Mouse (Mus musculus): ENCODE data around the gene Ccdc58. TPM values are rescaled to one million over a fixed set of nuclear protein-coding genes. Genes with fewer than 3 reads are reported as not detected.
"Not testable (repeated sequence)": the region's sequence is repeated elsewhere in the genome, so short reads cannot be mapped to it uniquely, and the experiment has no call there.

Gene Ccdc58
- polyA plus RNA-seq (2012; rRNA removed) = 14.3 and 16.2 TPM in 2 replicates

GRCm38 (mm10) chr16:36071450-36072379, at the start of gene Ccdc58, which contains the start of gene Fam162a:
TSS of gene Ccdc58 (plus strand) at chr16:36071685.
TSS of gene Fam162a (minus strand) at chr16:36071594.
- DNase-seq (ENCODE audit: low read depth, low spot score) = peak; percentile 59
- WGBS = under 1% methylated on average over 81 of the region's 81 CpGs

DNA sequence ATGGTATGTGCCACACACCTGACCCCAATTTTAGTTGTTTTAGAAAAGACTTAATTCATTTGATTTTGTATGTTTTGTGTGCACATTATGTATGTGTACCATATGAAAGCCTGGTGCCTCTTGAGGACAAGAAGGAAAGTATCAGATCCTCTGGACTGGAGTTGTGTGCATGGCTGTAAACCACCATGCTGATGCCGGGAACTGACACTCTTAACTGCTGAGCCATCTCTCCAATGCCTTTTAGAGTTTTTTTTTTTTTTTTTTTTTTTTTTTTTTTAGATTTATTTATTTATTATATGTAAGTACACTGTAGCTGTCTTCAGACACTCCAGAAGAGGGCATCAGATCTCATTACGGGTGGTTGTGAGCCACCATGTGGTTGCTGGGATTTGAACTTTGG, 43.4 kb upstream of the Ccdc58 start:
- WGBS = 89% methylated on average over 1 of the region's 2 CpGs
- DNase-seq (ENCODE audit: low read depth, low spot score) = not testable (repeated sequence)

DNA sequence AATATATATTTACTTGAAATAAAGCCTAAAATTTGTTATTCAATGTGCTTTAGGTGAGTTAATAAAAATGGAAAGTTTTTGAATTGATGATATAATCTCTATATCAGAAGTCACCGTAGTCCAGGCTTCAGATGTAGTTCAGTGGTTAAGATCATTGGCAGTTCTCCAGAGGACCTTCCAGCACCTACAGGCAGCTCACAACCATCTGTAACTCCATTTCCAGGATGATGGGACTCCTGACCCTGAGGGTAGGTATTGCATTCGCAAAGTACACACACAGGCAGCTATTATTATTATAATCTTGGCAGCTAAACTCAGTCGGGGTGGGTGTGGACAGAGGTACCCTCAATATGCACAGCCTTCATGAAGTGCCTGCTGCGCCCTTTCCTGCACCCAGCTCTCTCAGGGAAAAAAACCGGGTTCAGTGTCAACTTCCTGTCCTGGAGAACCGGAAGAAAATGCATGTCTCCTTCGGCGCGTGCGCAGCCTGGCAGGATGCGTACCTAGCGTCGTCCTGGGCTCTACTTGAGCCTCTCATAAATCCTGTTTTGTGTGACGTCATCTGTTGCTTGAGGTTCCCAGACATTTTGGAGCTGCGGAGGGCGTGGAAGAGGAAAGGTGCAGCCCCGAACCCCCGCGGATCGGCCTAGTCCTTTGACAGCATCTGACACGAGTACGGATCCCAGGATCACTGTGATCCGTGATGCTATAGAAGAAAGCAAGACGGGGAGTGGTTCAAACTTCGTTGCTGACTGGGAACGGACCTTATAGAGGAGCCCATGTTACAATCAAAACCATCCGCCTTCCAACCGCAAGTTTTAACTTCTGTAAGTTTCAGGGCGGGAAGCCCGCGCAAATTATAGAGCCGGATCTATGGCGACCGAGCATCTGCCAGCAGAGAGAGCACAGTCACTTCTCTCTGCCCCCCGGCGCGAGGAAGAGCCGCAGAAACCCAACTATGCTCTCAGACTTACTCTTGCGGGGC, 30.6 kb upstream of the Ccdc58 start, which contains the start of gene Wdr5b:
Gene Wdr5b, plus strand, starts transcription at position 551 of the 985 bp plus-strand sequence.
- under 1% methylated on average over 39 of the region's 39 CpGs for WGBS
- peak; percentile 95 for DNase-seq (ENCODE audit: low read depth, low spot score)

DNA sequence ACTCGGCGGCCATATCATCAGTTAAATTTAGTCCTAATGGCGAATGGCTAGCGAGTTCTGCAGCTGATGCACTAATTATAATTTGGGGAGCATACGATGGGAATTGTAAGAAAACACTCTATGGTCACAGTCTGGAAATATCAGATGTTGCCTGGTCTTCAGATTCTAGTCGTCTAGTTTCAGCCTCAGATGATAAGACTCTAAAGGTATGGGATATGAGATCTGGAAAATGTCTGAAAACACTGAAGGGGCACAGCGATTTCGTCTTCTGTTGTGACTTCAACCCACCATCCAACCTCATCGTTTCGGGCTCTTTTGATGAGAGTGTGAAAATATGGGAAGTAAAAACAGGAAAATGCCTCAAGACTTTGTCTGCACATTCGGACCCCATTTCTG, 29.9 kb upstream of the Ccdc58 start:
- DNase-seq (ENCODE audit: low read depth, low spot score) = no peak
- 26% methylated on average over 11 of the region's 11 CpGs for WGBS

DNA sequence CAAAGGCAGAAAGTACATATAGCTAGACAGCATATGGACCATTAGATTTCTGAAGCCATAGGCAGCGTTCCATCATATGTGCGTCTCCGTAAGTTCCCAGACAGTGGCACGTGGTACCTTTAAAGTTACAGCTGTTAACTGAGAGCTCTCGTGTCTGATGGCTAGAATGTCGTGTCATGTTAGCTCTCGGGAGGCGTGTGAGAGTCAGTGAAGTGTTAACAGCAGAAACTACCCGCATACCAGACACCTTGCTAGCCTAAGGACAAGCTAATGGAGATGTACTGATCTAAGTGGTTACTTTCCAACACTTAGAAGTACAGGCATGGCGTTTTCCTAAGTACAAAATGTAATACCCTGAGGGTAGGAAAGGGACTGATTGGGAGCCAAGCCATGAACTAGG, 28.4 kb upstream of the Ccdc58 start:
- no peak for DNase-seq (ENCODE audit: low read depth, low spot score)
- 90% methylated on average over 10 of the region's 10 CpGs for WGBS

DNA sequence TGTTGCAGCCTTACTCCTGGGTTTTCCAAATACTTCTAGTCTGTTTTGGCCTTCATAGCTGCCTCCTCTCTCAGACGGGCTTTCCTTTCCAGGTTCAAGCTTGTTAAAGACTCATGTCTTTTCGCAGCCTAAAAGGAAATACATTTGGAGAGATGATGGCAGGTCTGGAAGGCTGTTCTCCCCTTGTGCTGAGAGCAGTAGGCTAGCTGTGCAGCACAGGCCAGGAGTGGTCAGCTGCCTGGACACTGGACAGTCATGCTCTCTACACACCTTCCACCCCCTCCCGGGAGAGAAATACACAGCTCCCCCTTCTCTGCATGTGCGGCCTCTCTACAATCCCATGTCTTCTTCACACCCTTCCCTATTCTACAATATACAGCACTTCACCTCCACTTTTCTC, 27.5 kb upstream of the Ccdc58 start:
- no peak for DNase-seq (ENCODE audit: low read depth, low spot score)
- WGBS = 83% methylated on average over 4 of the region's 4 CpGs

- WGBS = 93% methylated on average over 4 of the region's 4 CpGs
- DNase-seq (ENCODE audit: low read depth, low spot score) = no peak
These were observed 23.9 kb upstream of the Ccdc58 start for GRCm38 (mm10) chr16:36047538-36047937.

DNA sequence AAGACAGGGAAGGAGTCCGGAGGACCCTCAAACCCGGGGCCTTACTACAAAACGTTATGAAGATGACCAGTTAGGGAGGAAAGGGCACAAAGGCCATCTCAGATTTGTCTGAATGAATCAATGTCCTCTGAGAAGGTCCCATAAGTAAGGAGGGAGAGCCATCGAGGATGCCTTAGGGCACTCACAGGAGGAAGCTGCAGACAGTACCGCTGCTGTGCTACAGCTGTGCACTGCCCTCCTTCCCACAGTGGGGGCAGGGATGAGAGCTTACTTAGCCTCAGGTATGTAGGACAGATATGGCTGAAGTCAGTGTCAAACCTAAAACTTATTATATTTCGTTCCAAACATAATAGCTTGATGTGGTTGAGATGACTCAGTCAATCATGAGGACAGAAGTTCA, 20.0 kb upstream of the Ccdc58 start:
- no peak for DNase-seq (ENCODE audit: low read depth, low spot score)

DNA sequence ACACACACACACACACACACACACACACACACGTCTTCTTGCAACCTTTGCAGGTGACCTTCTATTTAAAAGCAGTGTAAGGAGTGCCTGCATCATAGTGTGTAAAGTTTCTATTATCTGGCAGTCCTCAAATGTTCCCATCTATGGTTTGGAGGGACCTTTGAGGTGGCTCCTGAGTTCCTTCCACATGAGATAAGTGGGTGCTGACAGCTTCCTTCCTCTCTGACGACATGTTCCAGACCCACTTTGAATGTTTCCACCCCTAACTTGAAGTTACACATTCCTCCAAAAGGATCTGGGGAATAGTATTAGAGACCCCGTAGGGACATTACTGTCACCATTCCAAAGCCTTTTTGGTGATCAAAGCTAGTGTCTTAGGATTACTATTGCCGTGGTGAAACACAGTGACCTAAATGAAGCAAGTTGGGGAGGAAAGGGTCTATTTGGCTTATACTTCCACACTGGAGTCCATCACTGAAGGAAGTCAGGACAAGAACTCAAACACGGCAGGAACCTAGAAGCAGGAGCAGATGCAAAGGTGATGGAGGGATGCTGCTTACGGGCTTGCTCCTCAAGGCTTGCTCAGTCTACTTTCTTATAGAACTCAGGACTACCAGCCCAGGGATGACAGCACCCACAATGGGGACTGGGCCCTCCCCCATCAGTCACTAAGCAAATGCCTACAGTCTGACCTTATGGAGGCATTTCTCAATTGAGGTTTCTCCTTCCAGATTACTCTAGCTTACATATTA, 17.8 kb upstream of the Ccdc58 start:
- 84% methylated on average over 6 of the region's 6 CpGs for WGBS
- no peak for DNase-seq (ENCODE audit: low read depth, low spot score)

More for the DNA sequence above, 20.0 kb upstream of the Ccdc58 start:
- 89% methylated on average over 6 of the region's 6 CpGs for whole genome bisulfite sequencing

GRCm38 (mm10) chr16:36054920-36055319, 16.6 kb upstream of the Ccdc58 start:
- no peak for DNase-seq (ENCODE audit: low read depth, low spot score)
- WGBS = 94% methylated on average over 8 of the region's 8 CpGs

DNA sequence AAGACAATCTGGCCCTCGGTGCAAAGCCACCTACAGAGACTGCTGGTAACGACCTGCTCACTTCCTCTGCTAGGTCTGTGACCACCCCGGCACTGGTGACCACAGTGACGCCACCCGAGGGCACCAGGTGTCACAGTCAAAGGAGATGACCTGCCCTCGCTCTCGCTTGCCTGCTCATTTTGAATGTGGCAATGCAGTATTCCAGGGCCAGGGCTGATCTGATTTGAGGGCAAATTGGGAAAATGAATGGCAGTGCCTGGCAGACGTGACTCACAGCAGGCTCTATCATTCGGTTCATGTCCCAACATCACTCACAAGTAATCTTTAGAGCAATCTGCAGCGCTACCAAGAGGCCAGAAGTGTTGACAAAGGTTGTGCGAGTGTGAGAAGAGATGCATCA, 15.1 kb upstream of the Ccdc58 start:
- no peak for DNase-seq (ENCODE audit: low read depth, low spot score)
- WGBS = 90% methylated on average over 11 of the region's 11 CpGs

DNA sequence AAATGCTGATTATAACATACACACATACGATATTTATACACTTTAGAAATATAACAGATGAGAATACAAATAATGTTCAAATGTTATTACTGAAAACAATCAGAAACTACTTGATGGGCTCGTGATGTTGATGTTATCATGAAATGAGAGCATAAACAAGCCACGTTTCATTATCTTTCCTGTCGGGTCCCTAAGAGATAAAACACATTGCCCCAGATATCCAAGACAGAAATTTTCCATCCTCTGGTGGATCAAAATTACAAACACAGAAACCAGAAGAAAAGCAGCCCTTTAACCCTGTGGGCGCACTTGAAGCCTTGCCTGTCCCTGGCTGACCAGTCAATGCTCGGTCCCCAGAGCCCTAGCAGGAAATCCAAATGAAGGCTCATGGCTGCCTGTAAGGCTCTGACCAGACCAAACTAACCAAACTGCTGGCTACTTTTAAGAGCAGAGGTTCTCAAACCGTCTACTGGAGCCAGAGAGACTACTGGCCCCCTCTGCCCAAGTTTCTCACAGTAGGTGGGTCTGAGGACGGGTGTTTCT, 13.5 kb upstream of the Ccdc58 start:
- no peak for DNase-seq (ENCODE audit: low read depth, low spot score)
- 74% methylated on average over 8 of the region's 8 CpGs for WGBS

DNA sequence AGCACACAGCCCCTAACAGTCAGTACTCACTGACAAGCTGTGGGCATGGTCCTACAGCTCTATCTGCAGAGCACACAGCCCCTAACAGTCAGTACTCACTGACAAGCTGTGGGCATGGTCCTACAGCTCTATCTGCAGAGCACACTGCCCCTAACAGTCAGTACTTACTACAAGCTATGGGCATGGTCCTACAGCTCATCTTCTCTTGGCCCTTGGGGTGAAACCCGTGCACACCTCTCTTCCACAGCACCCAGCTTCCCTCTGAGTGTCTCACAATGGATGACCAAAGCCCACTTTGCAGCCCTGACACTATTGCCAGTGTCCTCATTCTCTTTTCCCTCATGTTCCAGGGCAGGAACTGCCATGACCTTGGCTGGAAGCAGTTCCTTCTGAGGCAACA, 9.0 kb upstream of the Ccdc58 start:
- WGBS = 84% methylated on average over 1 of the region's 1 CpGs
- not testable (repeated sequence) for DNase-seq (ENCODE audit: low read depth, low spot score)

GRCm38 (mm10) chr16:36063315-36063714, 8.2 kb upstream of the Ccdc58 start:
- DNase-seq (ENCODE audit: low read depth, low spot score) = no peak
- 74% methylated on average over 2 of the region's 2 CpGs for WGBS

GRCm38 (mm10) chr16:36064904-36065303, 6.6 kb upstream of the Ccdc58 start:
- DNase-seq (ENCODE audit: low read depth, low spot score) = no peak
- WGBS = 83% methylated on average over 5 of the region's 5 CpGs

- WGBS = 18% methylated on average over 2 of the region's 2 CpGs
- DNase-seq (ENCODE audit: low read depth, low spot score) = no peak
These were observed 3.8 kb upstream of the Ccdc58 start for GRCm38 (mm10) chr16:36067694-36068093.

GRCm38 (mm10) chr16:36068356-36068755, 3.1 kb upstream of the Ccdc58 start:
- no peak for DNase-seq (ENCODE audit: low read depth, low spot score)
- WGBS = 23% methylated on average over 3 of the region's 3 CpGs

DNA sequence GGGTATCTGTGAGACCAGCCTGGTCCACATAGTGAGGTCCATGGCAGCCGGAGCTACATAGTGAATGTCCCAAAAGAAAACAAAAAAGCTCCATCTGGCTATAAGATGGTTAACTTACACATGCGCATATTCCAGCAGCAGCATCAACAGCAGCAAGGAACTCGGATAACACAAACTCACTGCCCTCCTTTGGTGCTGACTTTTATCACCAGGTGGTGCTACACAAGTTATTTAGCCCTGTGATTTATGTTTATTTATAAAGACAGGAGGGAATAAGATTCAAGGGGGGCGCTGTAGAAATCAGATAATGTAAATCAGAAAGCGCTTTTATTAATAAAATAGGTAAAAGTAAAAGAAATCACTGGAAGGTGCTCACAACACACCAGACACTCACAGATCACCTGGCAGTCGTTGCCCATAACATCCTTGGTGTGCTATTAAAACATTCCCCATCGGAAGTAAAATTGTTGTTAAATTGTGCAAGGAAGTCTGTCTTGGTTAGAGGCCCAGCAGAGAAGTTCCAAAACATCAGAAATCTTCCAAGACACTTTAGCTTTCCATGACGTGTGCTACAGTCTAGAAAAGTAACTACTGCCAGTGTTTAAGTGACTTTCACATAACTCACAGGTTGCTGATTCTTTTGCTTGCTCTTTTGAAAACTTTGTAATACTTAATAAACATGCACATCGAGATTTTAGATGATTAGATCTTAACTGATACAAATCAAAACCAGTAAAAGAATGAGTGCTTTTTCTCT, 1.5 kb upstream of the Ccdc58 start:
- WGBS = 16% methylated on average over 9 of the region's 9 CpGs

More for the DNA sequence above, 1.5 kb upstream of the Ccdc58 start:
- DNase-seq (ENCODE audit: low read depth, low spot score) = peak; percentile 29
